Mouse (Mus musculus): ENCODE results near the gene Ece2.

DNA sequence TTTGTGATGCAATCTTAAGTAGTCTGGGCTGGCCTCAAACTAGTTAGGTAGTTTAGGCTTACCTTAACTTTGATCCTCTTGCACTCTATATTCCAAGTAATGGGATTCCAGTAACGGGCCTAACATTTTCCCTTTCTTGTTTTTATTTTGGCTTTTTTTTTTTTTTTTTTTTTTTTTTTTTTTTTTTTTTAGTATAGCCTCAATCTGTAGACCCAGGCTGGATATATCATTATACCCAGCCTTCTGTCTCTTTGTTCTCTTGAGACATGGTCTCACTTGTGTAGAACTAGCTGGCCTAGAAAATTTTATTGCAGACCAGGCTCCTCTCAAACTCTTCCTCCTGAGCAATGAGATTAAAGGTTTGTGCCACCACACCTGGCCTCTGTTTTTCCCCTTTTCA is 62.0 kb downstream of the Ece2 start:
- no peak for TF ChIP-seq CTCF (IDR thresholded peaks at IDR 0.05; ENCODE audit: low read depth)
- no peak for TF ChIP-seq EP300 (IDR thresholded peaks at IDR 0.05; ENCODE audit: low read depth)
